Mouse (Mus musculus) G1E (cell line): Measurements from ENCODE around the gene Hhatl.

Experiments
- CTCF ChIP-seq: IDR thresholded peaks from 2 replicates; pipeline ENCODE4 v1.5.1; 2012; ENCODE audit warnings: low read depth, low read length, inconsistent platforms, mixed read lengths
- POLR2AphosphoS5 ChIP-seq: IDR thresholded peaks from 2 replicates; pipeline ENCODE4 v1.6.1; 2012; ENCODE audit warnings: low read depth, low read length, inconsistent platforms; ENCODE audit not compliant: insufficient replicate concordance

- TF ChIP-seq POLR2AphosphoS5 (no peak), CTCF (no peak)
Measured at GRCm38 (mm10) chr9:121829270-121829992, 37.1 kb upstream of the Hhatl start.
